Mouse (Mus musculus) common myeloid progenitor, adult 5-6 weeks (primary cell): ENCODE measurements around the gene Umod. TPM values are rescaled to one million over a fixed set of nuclear protein-coding genes. Genes with fewer than 3 reads are reported as not detected.
A peak's percentile ranks its signal among the peaks of the same experiment; 100 is the strongest.

Source experiments
- ATAC-seq: replicated peaks from 2 replicates; pipeline ENCODE4 v1.8.0; 2016; ENCODE audit warnings: low read depth, mild to moderate bottlenecking, moderate TSS enrichment, inconsistent platforms; ENCODE audit not compliant: poor library complexity, severe bottlenecking
- total RNA-seq: library from RNA; stranded (forward); fragments of 200-1000, 187-1606 nt; gene quantifications from 2 replicates; pipeline ENCODE4 v1.2.3, GENCODE M21; 2017

Umod gene
- total RNA-seq, 1 experiment from 2014 or later = not detected

DNA sequence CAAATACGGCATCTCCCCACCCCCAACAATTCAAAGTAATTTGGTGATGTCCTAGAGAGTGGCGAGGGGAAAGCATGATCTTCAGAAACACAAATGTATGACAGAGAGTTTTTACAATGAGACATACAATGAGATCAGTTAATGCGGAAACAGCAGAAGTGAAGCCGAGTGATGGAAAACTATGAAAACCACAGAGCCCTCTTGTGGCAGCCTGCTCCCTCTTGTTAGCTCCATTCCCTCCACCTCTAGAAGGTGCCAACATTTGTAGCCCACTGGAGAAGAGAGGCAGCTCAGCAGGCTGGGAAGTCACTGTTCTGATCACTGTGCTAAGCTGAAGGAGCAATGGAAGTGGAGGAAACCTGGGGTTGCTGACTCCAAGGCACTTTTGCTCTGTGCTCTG, 35.2 kb downstream of the Umod start:
- 0 out of 2 replicates have a peak, but pooled peaks have one; percentile 54 for ATAC-seq

DNA sequence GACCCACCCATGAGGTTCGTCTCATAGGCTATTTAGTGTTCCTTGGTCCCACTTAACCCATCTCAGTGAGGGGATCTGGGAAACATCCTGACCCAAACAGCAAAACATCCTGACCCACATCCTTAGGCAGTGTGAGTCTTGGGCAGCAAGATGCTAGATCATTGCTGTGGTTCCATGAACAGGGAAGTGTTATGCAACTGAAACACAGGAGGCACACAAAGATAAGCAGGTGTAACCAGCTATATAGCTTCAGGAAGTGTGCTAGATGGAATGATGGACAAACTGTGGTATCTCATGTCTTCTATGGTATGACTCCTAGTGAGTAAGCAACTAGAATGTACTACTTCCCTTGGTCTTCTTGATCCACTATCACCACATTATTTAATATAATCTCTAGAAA, 37.1 kb downstream of the Umod start:
- peak; percentile 72 for ATAC-seq

DNA sequence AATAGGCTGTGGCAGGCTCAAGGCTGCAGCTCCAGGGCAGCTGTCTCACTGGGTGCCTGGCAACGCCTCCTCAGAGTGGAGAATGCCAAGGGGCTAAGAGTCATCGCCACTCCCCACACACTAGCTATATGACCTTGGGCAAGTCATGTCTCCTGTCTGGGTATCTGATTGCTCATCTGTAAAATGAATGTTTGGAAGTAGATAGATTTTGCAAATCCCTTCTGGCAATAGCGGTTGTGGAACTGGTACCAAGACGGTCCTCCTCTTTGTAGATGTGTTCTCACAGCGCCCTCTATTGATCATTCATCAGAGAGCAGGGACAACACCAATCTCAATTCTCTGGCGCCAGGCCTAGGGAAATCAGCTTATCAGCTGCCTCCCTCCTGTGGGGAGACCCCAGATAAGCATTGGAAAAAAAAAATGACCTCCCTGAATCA, 51.9 kb downstream of the Umod start:
- peak; percentile 68; the same call in 1 of the 2 replicates for ATAC-seq

DNA sequence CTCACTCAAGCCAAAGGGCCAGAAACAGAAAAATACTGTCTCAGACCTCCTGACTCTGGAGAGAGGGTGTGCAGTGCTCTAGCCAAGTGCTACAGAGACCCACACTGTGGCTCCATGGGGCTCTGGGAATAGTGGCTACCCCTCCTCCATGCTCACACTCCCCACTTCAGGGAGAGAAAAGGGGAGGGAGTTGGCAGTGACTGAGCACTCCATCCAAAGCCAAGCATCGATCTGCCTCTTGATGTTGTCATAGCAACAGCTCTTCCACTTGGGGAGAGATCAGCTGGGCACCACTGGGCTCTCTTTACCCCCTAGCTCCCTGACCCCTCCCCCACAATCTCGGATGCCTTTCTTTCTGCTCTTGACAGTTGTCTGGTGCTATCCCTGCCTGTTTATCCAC, 58.4 kb downstream of the Umod start:
- no peak for ATAC-seq

DNA sequence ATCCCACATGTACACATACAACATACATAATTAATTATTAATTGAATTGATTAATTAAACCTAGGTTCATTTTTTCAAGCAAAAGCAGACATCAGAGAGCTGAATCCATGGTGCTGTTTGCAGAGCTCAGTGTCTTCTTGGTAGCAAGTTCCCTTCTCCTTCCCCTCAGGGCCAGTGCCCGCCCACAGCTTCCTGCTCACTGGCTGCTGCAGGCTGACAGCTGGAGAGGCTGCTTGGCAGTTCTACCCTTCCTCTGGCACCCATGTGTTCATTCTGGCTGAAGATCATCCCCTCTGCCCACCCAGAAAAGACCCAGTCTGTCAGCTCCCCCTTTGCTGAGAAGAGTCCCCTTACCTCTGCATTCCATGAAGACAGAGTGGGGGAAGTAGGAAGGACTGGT, 60.6 kb downstream of the Umod start:
- no peak for ATAC-seq

Other genes with a start within 250 kb of the Umod start
- not detected in 2 replicates for gene Gp2, start 20.0 kb downstream of the Umod start, total RNA-seq
- gene Acsm5, start 40.2 kb upstream of the Umod start, total RNA-seq = not detected in 2 replicates
- gene Pdilt, start 44.2 kb upstream of the Umod start, total RNA-seq = not detected in 2 replicates
- not detected in 2 replicates for gene Acsm2, start 75.1 kb upstream of the Umod start, total RNA-seq
- gene Acsm1, start 127.7 kb upstream of the Umod start, total RNA-seq = not detected in 2 replicates
- not detected in 2 replicates for gene Acsm4, start 210.7 kb upstream of the Umod start, total RNA-seq
- gene Thumpd1, start 241.5 kb upstream of the Umod start, total RNA-seq = 124 and 137 TPM in 2 replicates